Mouse (Mus musculus): ENCODE measurements around the gene Spire2. TPM values are rescaled to one million over a fixed set of nuclear protein-coding genes. Genes with fewer than 3 reads are reported as not detected.

Spire2 gene
- total and polyA plus RNA-seq, 2 experiments from 2014 or later = 0.15 to 0.23 TPM

DNA sequence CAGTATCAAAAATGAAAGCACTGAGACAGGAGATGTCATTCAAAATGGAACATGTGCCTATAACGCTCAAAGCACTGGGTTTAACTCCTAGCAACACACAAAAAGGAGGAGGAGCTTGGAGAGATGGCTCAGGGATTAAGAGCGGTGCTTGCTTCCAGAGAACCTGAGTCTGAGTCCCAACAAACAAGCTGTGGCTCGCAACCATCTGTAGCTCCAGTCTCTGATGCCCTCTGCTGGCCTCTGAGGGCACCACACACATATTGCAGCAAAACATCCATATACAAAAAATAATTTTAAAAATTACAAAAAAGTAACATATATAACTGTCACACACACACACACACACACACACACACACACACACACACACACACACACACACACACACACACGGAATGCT, 42.3 kb upstream of the Spire2 start:
- H3K27ac ChIP-seq (ENCODE audit: low read depth) = no peak overlapping the region
- H3K4me3 ChIP-seq (ENCODE audit: low read depth, low read length) = no peak overlapping the region
- H3K4me1 ChIP-seq (ENCODE audit: control insufficient read depth, insufficient read depth) = no peaks in the 10 kb centered on the region
- DNase-seq (ENCODE audit: low spot score) (no peak), ATAC-seq (ENCODE audit: insufficient read depth, low read depth) (no peak)
- no peaks in the 10 kb centered on the region for H3K27me3 ChIP-seq (ENCODE audit: control insufficient read depth, insufficient read depth, low read length)
- 0 out of 2 replicates have a peak, but pooled peaks cover 5% of the 10 kb centered on the region for H3K36me3 ChIP-seq (replicated peaks; ENCODE audit: control insufficient read depth, insufficient read depth, low read length)
- WGBS = 80% methylated on average over 4 of the region's 4 CpGs
- H3K4me2 ChIP-seq (ENCODE audit: low read depth, low read length) = no peak overlapping the region
- TF ChIP-seq EP300 (IDR thresholded peaks at IDR 0.05; ENCODE audit: low read depth) = no peak
- TF ChIP-seq CTCF (IDR thresholded peaks at IDR 0.05; ENCODE audit: low read depth) = peak; percentile 43
- H3K9me3 ChIP-seq (replicated peaks; ENCODE audit: control insufficient read depth, low read length) = no peaks in the 10 kb centered on the region
- H3K9ac ChIP-seq (replicated peaks; ENCODE audit: low read depth, low read length) = no peak overlapping the region

DNA sequence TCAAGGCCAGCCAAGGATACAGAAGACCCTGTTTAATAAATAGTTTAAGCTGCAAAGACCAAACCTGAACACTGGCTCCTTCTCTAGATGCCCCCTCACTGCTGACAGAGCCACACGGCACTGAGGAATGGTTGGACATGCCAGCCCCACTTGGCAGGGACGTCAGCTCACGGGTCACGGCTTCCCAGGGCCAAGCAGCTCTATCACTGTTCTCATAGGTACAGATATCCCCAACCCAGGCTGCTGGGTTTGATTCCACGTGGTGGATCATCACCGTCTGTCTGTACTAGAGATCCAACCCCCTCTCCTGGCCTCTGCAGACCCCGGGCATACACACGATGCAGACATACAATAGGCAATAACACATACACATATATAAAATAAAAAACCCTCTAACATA, 41.8 kb upstream of the Spire2 start:
- Histone ChIP-seq H3K4me1 (ENCODE audit: control insufficient read depth, insufficient read depth) (no peaks in the 10 kb centered on the region), H3K27me3 (ENCODE audit: control insufficient read depth, insufficient read depth, low read length) (no peaks in the 10 kb centered on the region), H3K4me2 (ENCODE audit: low read depth, low read length) (no peak overlapping the region), H3K9ac (replicated peaks; ENCODE audit: low read depth, low read length) (no peak overlapping the region), H3K4me3 (ENCODE audit: low read depth, low read length) (no peak overlapping the region), H3K27ac (ENCODE audit: low read depth) (no peak overlapping the region), H3K9me3 (replicated peaks; ENCODE audit: control insufficient read depth, low read length) (no peaks in the 10 kb centered on the region), H3K36me3 (replicated peaks; ENCODE audit: control insufficient read depth, insufficient read depth, low read length) (0 out of 2 replicates have a peak, but pooled peaks cover 5% of the 10 kb centered on the region)
- DNase-seq (ENCODE audit: low spot score) = no peak
- no peak for TF ChIP-seq CTCF (IDR thresholded peaks at IDR 0.05; ENCODE audit: low read depth)
- no peak for TF ChIP-seq EP300 (IDR thresholded peaks at IDR 0.05; ENCODE audit: low read depth)
- no peak for ATAC-seq (ENCODE audit: insufficient read depth, low read depth)
- WGBS = 75% methylated on average over 8 of the region's 8 CpGs

DNA sequence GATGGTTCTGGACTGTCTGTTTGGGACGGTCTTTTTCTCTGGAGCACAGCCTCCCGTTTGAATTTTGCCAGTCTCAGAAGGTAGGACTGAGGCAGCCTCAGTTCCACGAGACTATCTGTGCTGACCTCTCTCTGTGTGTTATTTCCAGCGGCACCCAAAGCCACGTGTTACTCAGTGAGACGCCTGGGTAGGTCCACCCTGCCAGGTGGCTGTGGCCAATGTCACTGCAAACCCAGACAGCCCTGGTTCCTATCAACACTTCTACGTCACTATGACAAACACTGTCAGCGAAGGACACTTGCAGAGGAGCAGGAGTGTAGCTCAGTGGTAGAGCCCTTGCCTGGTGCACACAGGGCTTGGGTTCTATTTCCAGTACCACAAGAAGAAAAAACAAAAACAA, 40.8 kb upstream of the Spire2 start:
- no peaks in the 10 kb centered on the region for H3K4me1 ChIP-seq (ENCODE audit: control insufficient read depth, insufficient read depth)
- peak; percentile 90 for ATAC-seq (ENCODE audit: insufficient read depth, low read depth)
- no peak overlapping the region for H3K9ac ChIP-seq (replicated peaks; ENCODE audit: low read depth, low read length)
- no peak overlapping the region for H3K4me2 ChIP-seq (ENCODE audit: low read depth, low read length)
- H3K9me3 ChIP-seq (replicated peaks; ENCODE audit: control insufficient read depth, low read length) = no peaks in the 10 kb centered on the region
- 0 out of 2 replicates have a peak, but pooled peaks cover 5% of the 10 kb centered on the region for H3K36me3 ChIP-seq (replicated peaks; ENCODE audit: control insufficient read depth, insufficient read depth, low read length)
- DNase-seq (ENCODE audit: low spot score) = peak; percentile 64
- WGBS = 46% methylated on average over 8 of the region's 8 CpGs
- no peak for TF ChIP-seq CTCF (IDR thresholded peaks at IDR 0.05; ENCODE audit: low read depth)
- TF ChIP-seq EP300 (IDR thresholded peaks at IDR 0.05; ENCODE audit: low read depth) = no peak
- H3K27me3 ChIP-seq (ENCODE audit: control insufficient read depth, insufficient read depth, low read length) = no peaks in the 10 kb centered on the region
- H3K4me3 ChIP-seq (ENCODE audit: low read depth, low read length) = no peak overlapping the region
- no peak overlapping the region for H3K27ac ChIP-seq (ENCODE audit: low read depth)

DNA sequence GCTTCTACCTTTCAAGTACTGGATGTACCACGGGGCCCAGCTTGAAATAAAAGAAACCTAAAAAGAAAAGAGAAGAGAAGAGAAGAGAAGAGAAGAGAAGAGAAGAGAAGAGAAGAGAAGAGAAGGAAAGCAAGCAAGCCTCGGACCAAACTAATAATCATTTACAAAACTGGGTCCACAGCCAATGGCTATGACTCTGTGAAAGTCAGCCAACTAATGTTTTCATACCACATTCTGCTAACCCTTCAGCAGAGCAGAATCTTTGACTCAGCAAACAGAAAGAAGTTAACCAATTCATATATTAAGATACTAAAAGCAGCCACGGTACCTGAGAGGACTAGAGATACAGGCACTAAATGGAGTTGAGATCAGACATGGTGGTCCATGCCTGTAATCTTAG, 40.2 kb upstream of the Spire2 start:
- WGBS = 84% methylated on average over 3 of the region's 3 CpGs

DNA sequence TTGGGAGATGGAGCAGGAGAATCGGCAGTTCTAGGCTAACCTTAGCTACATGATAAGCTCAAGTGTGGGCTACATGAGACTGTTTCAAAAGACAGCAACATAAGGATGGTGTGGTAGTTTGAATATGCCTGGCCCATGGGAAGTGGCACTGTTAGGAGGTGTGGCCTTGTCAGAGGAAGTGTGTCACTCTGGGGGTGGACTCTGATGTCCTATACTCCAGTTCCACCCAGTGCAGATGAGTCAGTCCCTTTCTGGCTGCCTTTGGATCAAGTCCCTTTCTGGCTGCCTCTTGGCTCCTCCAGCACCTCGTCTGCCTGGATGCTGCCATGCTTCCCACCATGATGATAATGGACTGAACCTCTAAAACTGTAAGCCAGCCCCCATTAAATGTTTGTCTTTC, 39.7 kb upstream of the Spire2 start:
- TF ChIP-seq CTCF (IDR thresholded peaks at IDR 0.05; ENCODE audit: low read depth) (no peak), EP300 (IDR thresholded peaks at IDR 0.05; ENCODE audit: low read depth) (no peak)
- no peaks in the 10 kb centered on the region for H3K27me3 ChIP-seq (ENCODE audit: control insufficient read depth, insufficient read depth, low read length)
- H3K4me3 ChIP-seq (ENCODE audit: low read depth, low read length) = no peak overlapping the region
- no peaks in the 10 kb centered on the region for H3K9me3 ChIP-seq (replicated peaks; ENCODE audit: control insufficient read depth, low read length)
- H3K9ac ChIP-seq (replicated peaks; ENCODE audit: low read depth, low read length) = no peak overlapping the region
- no peak for ATAC-seq (ENCODE audit: insufficient read depth, low read depth)
- 86% methylated on average over 2 of the region's 2 CpGs for WGBS
- no peak overlapping the region for H3K27ac ChIP-seq (ENCODE audit: low read depth)
- no peak for DNase-seq (ENCODE audit: low spot score)
- H3K36me3 ChIP-seq (replicated peaks; ENCODE audit: control insufficient read depth, insufficient read depth, low read length) = 0 out of 2 replicates have a peak, but pooled peaks cover 5% of the 10 kb centered on the region
- H3K4me1 ChIP-seq (ENCODE audit: control insufficient read depth, insufficient read depth) = no peaks in the 10 kb centered on the region
- no peak overlapping the region for H3K4me2 ChIP-seq (ENCODE audit: low read depth, low read length)

More for the DNA sequence above, 40.2 kb upstream of the Spire2 start:
- no peak overlapping the region for H3K4me3 ChIP-seq (ENCODE audit: low read depth, low read length)
- 0 out of 2 replicates have a peak, but pooled peaks cover 5% of the 10 kb centered on the region for H3K36me3 ChIP-seq (replicated peaks; ENCODE audit: control insufficient read depth, insufficient read depth, low read length)
- H3K4me2 ChIP-seq (ENCODE audit: low read depth, low read length) = no peak overlapping the region
- no peaks in the 10 kb centered on the region for H3K9me3 ChIP-seq (replicated peaks; ENCODE audit: control insufficient read depth, low read length)
- H3K9ac ChIP-seq (replicated peaks; ENCODE audit: low read depth, low read length) = no peak overlapping the region
- H3K27ac ChIP-seq (ENCODE audit: low read depth) = no peak overlapping the region
- ATAC-seq (ENCODE audit: insufficient read depth, low read depth) (no peak), DNase-seq (ENCODE audit: low spot score) (no peak)
- no peak for TF ChIP-seq CTCF (IDR thresholded peaks at IDR 0.05; ENCODE audit: low read depth)
- TF ChIP-seq EP300 (IDR thresholded peaks at IDR 0.05; ENCODE audit: low read depth) = no peak
- no peaks in the 10 kb centered on the region for H3K27me3 ChIP-seq (ENCODE audit: control insufficient read depth, insufficient read depth, low read length)
- H3K4me1 ChIP-seq (ENCODE audit: control insufficient read depth, insufficient read depth) = no peaks in the 10 kb centered on the region

DNA sequence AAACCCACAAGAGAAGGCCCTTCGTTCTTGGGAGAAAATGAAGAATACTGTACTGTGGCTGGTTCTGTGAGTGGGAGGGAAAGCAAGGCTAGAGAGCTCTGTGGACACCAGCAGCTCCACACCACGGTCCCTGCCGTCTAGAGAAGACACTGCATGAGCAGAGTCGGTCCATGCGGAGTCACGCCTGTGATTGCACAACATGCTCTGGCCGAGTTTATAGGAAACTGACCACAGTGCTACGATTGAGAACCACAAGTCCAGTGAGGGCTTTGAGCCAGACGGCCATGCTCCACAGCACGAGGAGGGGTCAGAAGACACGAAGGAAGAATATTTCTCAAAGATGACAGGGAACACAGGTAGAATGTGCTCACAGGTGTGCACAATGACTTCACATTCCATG, 34.2 kb upstream of the Spire2 start:
- Histone ChIP-seq H3K9me3 (replicated peaks; ENCODE audit: control insufficient read depth, low read length) (no peaks in the 10 kb centered on the region), H3K4me3 (ENCODE audit: low read depth, low read length) (no peak overlapping the region), H3K27me3 (ENCODE audit: control insufficient read depth, insufficient read depth, low read length) (no peaks in the 10 kb centered on the region), H3K4me1 (ENCODE audit: control insufficient read depth, insufficient read depth) (no peaks in the 10 kb centered on the region), H3K27ac (ENCODE audit: low read depth) (no peak overlapping the region), H3K9ac (replicated peaks; ENCODE audit: low read depth, low read length) (no peak overlapping the region), H3K36me3 (replicated peaks; ENCODE audit: control insufficient read depth, insufficient read depth, low read length) (peaks cover 15% of the 10 kb centered on the region; the same call in 1 of the 2 replicates), H3K4me2 (ENCODE audit: low read depth, low read length) (no peak overlapping the region)
- DNase-seq (ENCODE audit: low spot score) = no peak
- ATAC-seq (ENCODE audit: insufficient read depth, low read depth) = no peak
- TF ChIP-seq CTCF (IDR thresholded peaks at IDR 0.05; ENCODE audit: low read depth) = no peak
- no peak for TF ChIP-seq EP300 (IDR thresholded peaks at IDR 0.05; ENCODE audit: low read depth)
- 89% methylated on average over 11 of the region's 11 CpGs for WGBS
